ENCODE assay signal across 17 mouse cellular contexts in genomic region chr11:56013510-56014057, GRCm38 (mm10). TPM values are rescaled to one million over a fixed set of nuclear protein-coding genes. Genes with fewer than 3 reads are reported as not detected.
DNase-seq lines count a peak whose midpoint lies in the region; ATAC-seq lines count a peak whose summit lies in the region.
"Had no signal": no experiment of that assay in that cellular context is flagged by ENCODE, and none has a peak within 500 bp of the region (broad histone marks: within the 10 kb centered on the region; RNA-seq: fewer than 3 reads in every experiment).

No protein-coding gene starts in this region.

- H3K4me1 ChIP-seq in embryonic facial prominence, embryonic 14.5 days (ENCODE audit: control insufficient read depth, insufficient read depth, low read length), result no peaks in the 10 kb centered on the region
- no peaks in the 10 kb centered on the region for H3K4me1 ChIP-seq in embryonic facial prominence, embryonic 10.5 days
- no peaks in the 10 kb centered on the region for H3K4me1 ChIP-seq in midbrain, embryonic 14.5 days (ENCODE audit: control insufficient read depth, insufficient read depth, low read length)
- H3K4me1 ChIP-seq in midbrain, embryonic 16.5 days (ENCODE audit: control insufficient read depth, insufficient read depth, low read length), result no peaks in the 10 kb centered on the region
- H3K4me1 ChIP-seq: heart, embryonic 12.5 days had no signal

- H3K4me3 ChIP-seq in embryonic facial prominence, embryonic 14.5 days (ENCODE audit: low read depth, low read length), result no peak overlapping the region
- no peak overlapping the region for H3K4me3 ChIP-seq in embryonic facial prominence, embryonic 10.5 days
- H3K4me3 ChIP-seq in midbrain, embryonic 14.5 days (replicated peaks; ENCODE audit: low read depth, low read length), result no peak overlapping the region
- H3K4me3 ChIP-seq in midbrain, embryonic 16.5 days (ENCODE audit: low read depth, low read length), result no peak overlapping the region
- H3K4me3 ChIP-seq: heart, embryonic 12.5 days; hindbrain, embryonic 15.5 days had no signal

- no peak overlapping the region for H3K27ac ChIP-seq in embryonic facial prominence, embryonic 14.5 days (replicated peaks; ENCODE audit: low read depth, low read length)
- H3K27ac ChIP-seq in embryonic facial prominence, embryonic 10.5 days (replicated peaks), result no peak overlapping the region
- H3K27ac ChIP-seq in midbrain, embryonic 14.5 days (replicated peaks; ENCODE audit: low read depth, low read length), result no peak overlapping the region
- H3K27ac ChIP-seq in midbrain, embryonic 16.5 days (ENCODE audit: low read length), result no peak overlapping the region
- H3K27ac ChIP-seq: hindbrain, embryonic 15.5 days had no signal

- WGBS in embryonic facial prominence, embryonic 14.5 days, result 38% methylated on average over 9 of the region's 9 CpGs
- WGBS in embryonic facial prominence, embryonic 10.5 days, result 60% methylated on average over 9 of the region's 9 CpGs
- WGBS in midbrain, embryonic 14.5 days, result 62% methylated on average over 9 of the region's 9 CpGs
- WGBS in midbrain, embryonic 16.5 days, result 62% methylated on average over 9 of the region's 9 CpGs

- H3K9me3 ChIP-seq in embryonic facial prominence, embryonic 14.5 days (ENCODE audit: control insufficient read depth, low read length), result no peaks in the 10 kb centered on the region
- H3K9me3 ChIP-seq in embryonic facial prominence, embryonic 10.5 days, result no peaks in the 10 kb centered on the region
- no peaks in the 10 kb centered on the region for H3K9me3 ChIP-seq in midbrain, embryonic 14.5 days (ENCODE audit: control insufficient read depth, low read length)
- H3K9me3 ChIP-seq in midbrain, embryonic 16.5 days (replicated peaks; ENCODE audit: control insufficient read depth, low read length, poor library complexity, severe bottlenecking), result no peaks in the 10 kb centered on the region
- H3K9me3 ChIP-seq: heart, embryonic 12.5 days; hindbrain, embryonic 15.5 days had no signal

- H3K4me2 ChIP-seq in embryonic facial prominence, embryonic 14.5 days (ENCODE audit: low read depth, low read length), result no peak overlapping the region
- H3K4me2 ChIP-seq in midbrain, embryonic 14.5 days (ENCODE audit: low read length), result no peak overlapping the region
- H3K4me2 ChIP-seq in midbrain, embryonic 16.5 days (ENCODE audit: low read length), result no peak overlapping the region
- H3K4me2 ChIP-seq: heart, embryonic 12.5 days; hindbrain, embryonic 15.5 days had no signal

- DNase-seq in embryonic facial prominence, embryonic 14.5 days (ENCODE audit: low spot score), result peak; percentile 19
- DNase-seq in embryonic facial prominence, embryonic 10.5 days (ENCODE audit: low spot score), result no peak
- peak; percentile 12 for DNase-seq in layer of hippocampus, adult 11-12 months (ENCODE audit: low spot score)
- DNase-seq in layer of hippocampus, postnatal 36 days, result no peak
- peak; percentile 56 for DNase-seq in midbrain, embryonic 14.5 days
- DNase-seq in lung, postnatal 36 days, result peak; percentile 1
- DNase-seq in spleen, adult 18-20 months, result no peak
- DNase-seq: B cell, adult 2 months; embryo, embryonic 11 days; kidney, postnatal 25 days; liver; thymus, postnatal 4 days had no signal

- no peaks in the 10 kb centered on the region for H3K27me3 ChIP-seq in embryonic facial prominence, embryonic 14.5 days (replicated peaks; ENCODE audit: control insufficient read depth, insufficient read depth, low read length)
- no peaks in the 10 kb centered on the region for H3K27me3 ChIP-seq in embryonic facial prominence, embryonic 10.5 days (replicated peaks; ENCODE audit: low read depth, poor library complexity, severe bottlenecking)
- no peaks in the 10 kb centered on the region for H3K27me3 ChIP-seq in midbrain, embryonic 14.5 days (ENCODE audit: control insufficient read depth, insufficient read depth, low read length)
- no peaks in the 10 kb centered on the region for H3K27me3 ChIP-seq in midbrain, embryonic 16.5 days (ENCODE audit: control insufficient read depth, insufficient read depth, low read depth, low read length)
- H3K27me3 ChIP-seq: heart, embryonic 12.5 days; hindbrain, embryonic 15.5 days had no signal

- H3K9ac ChIP-seq in embryonic facial prominence, embryonic 14.5 days (ENCODE audit: low read depth, low read length), result no peak overlapping the region
- no peak overlapping the region for H3K9ac ChIP-seq in midbrain, embryonic 14.5 days (replicated peaks; ENCODE audit: low read length)
- no peak overlapping the region for H3K9ac ChIP-seq in midbrain, embryonic 16.5 days (ENCODE audit: low read depth, low read length)
- H3K9ac ChIP-seq: heart, embryonic 12.5 days; hindbrain, embryonic 15.5 days had no signal

- H3K36me3 ChIP-seq in embryonic facial prominence, embryonic 14.5 days (ENCODE audit: control insufficient read depth, insufficient read depth, low read length), result no peaks in the 10 kb centered on the region
- no peaks in the 10 kb centered on the region for H3K36me3 ChIP-seq in embryonic facial prominence, embryonic 10.5 days (replicated peaks)
- no peaks in the 10 kb centered on the region for H3K36me3 ChIP-seq in midbrain, embryonic 14.5 days (ENCODE audit: control insufficient read depth, insufficient read depth, low read length)
- no peaks in the 10 kb centered on the region for H3K36me3 ChIP-seq in midbrain, embryonic 16.5 days (ENCODE audit: control insufficient read depth, insufficient read depth, low read length)
- H3K36me3 ChIP-seq: G1E; heart, embryonic 12.5 days; hindbrain, embryonic 15.5 days had no signal

- ATAC-seq in embryonic facial prominence, embryonic 14.5 days (ENCODE audit: low read depth), result no peak
- ATAC-seq in midbrain, embryonic 14.5 days (ENCODE audit: low FRiP score, low TSS enrichment), result no peak
- ATAC-seq in midbrain, embryonic 16.5 days, result no peak

RNA-seq across cellular contexts. Expression of gene Nmur2, which starts 27.2 kb away (rescaled TPM):
- 0.08 and 0.24 TPM in 2 replicates for polyA plus RNA-seq in embryonic facial prominence, embryonic 14.5 days (2014; fragmentation: Nextera tagmentation; extraction: Ambion mirVana)
- not detected in 2 replicates for polyA plus RNA-seq in embryonic facial prominence, embryonic 10.5 days (2016; fragmentation: Nextera tagmentation; extraction: Ambion mirVana)
- total RNA-seq in layer of hippocampus, postnatal 36 days (2021), result not detected
- 0.26 TPM in 2 replicates for polyA plus RNA-seq in midbrain, embryonic 14.5 days (2014; fragmentation: Nextera tagmentation; extraction: Ambion mirVana)
- polyA plus RNA-seq in midbrain, embryonic 16.5 days (2015; fragmentation: Nextera tagmentation; extraction: Ambion mirVana), result 0.27 and 0.41 TPM in 2 replicates
- total RNA-seq: gastrocnemius, adult 8-10 months had no signal
- polyA plus RNA-seq: G1E; heart, embryonic 12.5 days had no signal

Comparison
In these comparisons a context has a peak if more than half of its experiments do, and no peak if none do; other contexts are left out.
1. DNase-seq: peak in embryonic facial prominence, embryonic 14.5 days (single experiment), layer of hippocampus, adult 11-12 months (single experiment), midbrain, embryonic 14.5 days (single experiment) and lung, postnatal 36 days (single experiment); none in embryonic facial prominence, embryonic 10.5 days (single experiment), layer of hippocampus, postnatal 36 days (0 of 2) and spleen, adult 18-20 months (0 of 2).